Mouse (Mus musculus): Measurements from ENCODE around the gene Akap14.

- TF ChIP-seq FLI1 (IDR thresholded peaks at IDR 0.05; ENCODE audit: low read length) (no peak), GATA1 (IDR thresholded peaks at IDR 0.05; ENCODE audit: borderline replicate concordance, low read length) (no peak)
These were observed 23.2 kb upstream of the Akap14 start for GRCm38 (mm10) chrX:37191744-37192379.
